Mouse (Mus musculus) heart, adult 9 months (tissue): ENCODE measurements at regions not wholly inside any gene's neighbourhood (a gene's known extent, or its start where the extent isn't known, plus 50 kb on each side); places are given as distances from the start of the nearest gene placed in this dataset.

Source experiments
- DNase-seq, 2 experiments: peaks; one replicate each; pipeline ENCODE4 v3.0.0; 2022; ENCODE audit warnings: low spot score in 2 of 2

DNA sequence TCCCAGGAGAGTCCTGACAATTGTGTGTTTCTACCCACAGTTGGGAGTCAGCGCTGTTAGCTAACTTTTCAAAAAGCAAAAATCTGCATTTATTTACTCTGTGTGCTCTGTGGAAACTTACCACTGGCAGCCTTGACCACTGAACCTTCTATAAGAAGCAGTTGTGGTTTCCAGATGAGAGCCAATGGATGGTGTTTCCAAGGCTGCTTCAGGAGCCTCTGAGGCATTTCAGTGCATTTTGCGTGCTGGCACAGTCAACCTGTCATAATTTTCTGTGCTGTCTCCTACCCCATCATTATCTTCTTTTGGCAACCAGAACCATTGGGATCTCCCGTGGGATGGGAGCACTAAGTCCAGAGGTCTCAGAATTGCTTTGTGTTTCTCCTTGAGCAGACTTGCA lies 60.3 kb downstream of the 4930544G11Rik start:
- no peak for DNase-seq

DNA sequence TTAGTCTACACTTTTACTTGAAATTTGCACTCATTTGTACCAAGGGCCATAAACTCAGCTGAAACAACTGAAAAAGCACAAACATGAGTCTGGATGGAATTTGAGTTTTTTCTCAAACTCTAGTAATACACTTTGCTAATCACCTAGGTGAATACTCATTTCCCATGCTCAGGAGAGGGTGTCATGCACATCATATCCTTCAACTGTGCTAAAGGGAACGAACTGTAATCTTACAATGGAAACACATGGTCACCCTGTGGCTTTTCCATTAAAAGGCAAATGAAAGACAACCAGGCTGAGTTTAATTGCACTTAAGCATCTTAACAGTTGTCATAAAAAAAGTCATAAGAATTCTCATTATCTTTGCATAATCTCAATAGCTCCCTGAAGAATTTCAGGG lies 71.1 kb downstream of the 4930544G11Rik start:
- no peak for DNase-seq

DNA sequence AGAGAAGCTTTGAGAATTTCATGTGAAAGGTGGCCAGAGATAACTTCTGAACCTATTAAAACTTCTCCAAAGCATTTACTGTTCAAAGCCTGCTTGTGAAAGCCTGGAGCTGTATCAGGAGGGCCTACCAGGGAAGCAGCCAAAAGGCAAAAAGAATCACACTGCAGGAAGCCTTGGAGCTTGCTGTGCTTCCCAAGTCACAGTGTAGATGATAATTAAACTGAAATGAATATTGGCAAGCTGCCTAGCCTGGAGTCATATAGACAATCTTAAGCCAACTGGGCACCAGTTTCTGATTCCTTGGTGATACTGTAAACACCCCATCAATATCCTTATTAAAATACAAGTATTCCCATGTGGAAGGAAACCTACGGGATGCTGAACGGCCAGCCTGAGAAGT lies 84.4 kb downstream of the 4930544G11Rik start:
- no peak for DNase-seq

DNA sequence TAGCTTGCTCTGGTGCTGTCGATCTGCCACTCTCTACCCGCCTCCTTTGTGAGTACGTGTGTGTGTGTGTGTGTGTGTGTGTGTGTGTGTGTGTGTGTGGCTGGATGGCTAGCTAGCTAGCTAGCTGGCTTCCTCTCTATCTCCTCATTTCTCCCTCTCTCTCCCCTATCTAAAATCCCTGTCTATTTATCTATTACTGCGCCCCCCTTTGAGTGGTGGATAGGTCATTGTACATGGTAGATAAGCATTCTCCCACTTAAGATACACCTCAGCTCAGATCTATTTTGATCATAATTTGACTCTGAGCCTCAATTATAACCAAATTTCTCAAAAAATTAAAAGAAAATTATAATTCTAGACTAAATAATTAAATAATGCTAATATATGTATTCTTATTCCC lies 99.4 kb downstream of the 4930544G11Rik start:
- no peak for DNase-seq

DNA sequence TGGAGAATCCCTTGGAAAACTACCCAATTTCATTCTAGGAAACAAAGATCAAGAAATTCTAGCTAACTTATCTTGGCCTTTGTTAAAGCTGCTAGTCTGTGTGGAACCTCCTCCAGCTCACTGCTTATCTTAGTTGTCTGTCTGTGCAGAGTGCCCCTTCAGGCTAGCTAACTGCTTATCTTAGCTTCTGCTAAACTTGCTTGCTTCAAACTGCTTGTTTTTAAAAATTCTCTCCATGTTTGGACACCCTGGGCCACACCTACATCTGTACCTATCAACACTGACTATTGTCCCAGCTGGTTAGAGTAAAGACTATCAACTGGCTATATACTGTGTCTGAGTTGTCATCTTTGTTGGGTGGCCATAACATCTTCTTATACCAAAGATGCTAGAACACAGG lies 100.0 kb downstream of the 4930544G11Rik start:
- no peak for DNase-seq

DNA sequence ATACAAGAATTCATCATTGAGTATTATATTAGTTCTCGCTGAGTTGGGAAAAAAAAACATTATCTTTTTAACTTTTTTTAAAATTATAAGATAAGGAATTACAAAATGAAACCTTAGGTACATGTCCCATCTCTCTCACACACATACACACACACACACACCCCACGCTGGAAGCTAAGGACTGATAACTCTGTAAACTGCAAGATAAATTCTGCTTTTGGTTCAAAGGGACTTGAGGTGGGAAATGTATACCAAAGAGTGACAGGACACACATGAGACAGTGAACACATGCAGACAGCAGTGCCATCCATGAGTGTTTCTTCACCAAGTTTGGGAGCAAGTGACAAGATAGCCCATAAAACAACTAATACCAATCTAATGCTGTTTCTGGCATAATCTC lies 100.8 kb downstream of the 4930544G11Rik start:
- no peak for DNase-seq

DNA sequence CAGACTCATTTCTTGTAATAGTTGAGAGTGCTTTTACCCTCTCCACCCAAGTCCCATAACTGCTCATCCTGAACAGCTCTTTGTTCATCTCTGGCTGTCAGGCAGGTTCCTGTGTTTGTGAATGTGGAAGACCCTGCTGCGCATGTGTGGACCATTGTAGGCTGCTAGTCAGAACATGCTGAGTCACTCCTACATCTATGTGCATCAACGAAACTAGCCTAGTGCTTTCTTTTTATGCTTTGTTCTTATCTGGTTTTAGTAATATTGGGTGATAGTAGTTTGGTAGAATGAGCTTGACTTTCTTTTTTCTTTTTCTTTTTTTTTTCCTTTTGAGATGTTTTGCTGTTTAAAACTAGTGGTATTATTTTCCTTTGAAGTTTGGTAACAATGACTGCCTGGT lies 116.5 kb downstream of the 4930544G11Rik start:
- DNase-seq, result no peak

DNA sequence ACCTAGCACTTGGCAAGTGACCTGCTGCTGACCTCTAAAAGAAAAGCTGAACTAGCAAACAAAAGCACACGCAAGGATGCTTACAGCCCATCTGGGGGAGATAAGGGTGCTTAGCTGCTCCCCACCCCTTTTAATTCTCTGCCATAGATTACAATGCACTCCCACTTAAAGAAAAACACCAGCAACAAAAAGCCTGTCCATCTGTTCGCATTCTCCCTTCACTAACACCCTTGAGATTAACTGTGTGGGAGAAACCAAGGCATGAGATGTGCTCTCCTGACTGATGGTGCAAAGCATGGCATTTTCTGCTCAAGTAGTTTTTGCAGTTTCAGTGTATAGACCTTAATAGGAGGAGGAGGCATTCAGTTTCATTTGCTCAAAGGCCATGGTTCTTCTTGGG lies 125.0 kb downstream of the 4930544G11Rik start:
- DNase-seq, result no peak

DNA sequence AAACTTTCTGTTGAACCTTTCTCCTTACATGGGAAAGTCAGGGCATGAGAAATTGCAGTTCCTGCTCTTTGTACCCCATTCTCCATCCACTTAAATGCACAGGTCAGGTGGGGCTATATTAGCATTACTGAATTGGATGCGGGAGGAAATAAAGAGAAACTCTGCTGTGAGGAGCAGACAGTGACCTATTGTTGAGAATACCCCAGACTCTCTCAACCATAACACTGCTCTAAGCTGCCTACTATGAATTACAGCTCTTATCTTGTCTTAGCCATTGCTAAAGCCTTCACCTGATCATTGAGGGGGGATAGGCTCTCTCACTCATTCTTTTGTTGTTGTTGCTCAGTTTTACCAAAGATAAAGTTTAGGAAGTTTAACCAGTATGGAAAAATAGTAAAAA lies 126.4 kb downstream of the 4930544G11Rik start:
- no peak for DNase-seq

DNA sequence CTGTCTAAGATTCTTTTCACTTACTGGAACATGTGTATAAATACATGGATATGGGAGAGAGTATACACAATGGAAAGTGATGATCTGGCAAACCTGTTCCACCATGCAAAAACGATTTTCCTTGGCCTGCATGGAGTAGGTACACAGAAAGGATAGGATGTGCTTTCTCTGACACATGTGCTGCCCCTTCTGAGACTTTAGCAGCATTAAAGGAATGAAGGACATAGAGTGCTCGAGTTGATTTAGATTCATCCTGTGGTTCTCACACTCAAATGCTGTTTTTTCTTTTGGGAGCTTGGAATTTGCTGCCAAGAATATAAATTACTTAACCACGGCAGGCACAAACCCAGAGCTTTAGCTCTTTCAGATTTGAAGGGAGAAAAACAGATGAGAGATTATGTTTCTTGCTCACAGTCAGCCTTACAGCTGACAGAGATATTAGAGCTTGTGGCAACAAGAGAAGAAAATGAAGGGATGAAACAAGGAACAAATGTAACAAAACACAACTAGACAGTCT lies 149.2 kb downstream of the 4930544G11Rik start:
- DNase-seq, result no peak

DNA sequence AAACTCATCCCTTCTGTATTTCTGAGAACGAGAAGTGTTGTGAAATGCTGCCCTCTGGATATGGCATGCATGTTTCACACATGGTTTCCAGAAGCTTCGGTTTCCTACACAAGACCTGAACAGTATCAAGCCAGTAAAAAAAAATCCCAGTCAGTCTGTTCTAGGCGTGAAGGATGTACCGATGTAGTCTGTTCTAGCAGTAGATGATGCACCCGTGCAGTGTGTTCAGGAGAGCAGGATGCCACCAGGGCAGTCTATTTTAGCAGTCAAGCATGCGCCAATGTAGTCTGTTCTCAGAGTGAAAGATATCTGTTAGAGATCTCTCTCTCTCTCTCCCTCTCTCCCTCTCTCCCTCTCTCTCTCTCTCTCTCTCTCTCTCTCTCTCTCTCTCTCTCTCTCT lies 162.0 kb downstream of the 4930544G11Rik start:
- DNase-seq, result no peak

DNA sequence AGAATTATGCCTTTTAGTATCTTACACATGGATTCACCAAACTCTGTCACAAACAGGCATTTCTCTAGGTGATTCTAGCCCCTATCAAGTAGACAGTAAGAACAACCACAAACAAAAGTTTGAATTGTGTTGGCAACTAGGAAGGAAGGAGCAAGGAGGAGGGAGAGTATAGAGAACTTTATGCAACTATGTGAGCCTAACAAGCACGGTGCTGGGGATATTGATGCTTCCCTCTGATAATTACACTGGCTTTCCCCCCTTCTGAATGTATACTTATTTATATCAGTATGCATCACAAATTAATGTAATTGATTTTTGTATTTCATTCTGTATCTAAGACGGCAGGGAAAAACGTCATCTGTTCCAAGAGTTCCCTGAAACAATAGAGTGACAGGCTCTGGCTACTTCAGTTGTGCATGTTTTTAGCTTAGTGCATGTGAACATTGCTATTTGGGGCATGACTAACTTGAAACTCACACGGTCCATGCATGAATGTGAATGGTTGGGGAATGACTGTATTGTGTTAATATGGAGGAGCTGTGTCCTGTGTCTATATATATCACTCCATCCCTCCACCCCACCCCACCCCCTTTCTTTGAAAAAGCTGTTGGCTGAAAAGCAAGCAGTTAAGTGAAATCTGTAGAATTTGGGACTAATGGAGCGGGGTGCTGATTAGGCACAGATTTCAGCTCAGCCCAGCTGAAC lies 169.2 kb downstream of the 4930544G11Rik start:
- DNase-seq, result no peak

DNA sequence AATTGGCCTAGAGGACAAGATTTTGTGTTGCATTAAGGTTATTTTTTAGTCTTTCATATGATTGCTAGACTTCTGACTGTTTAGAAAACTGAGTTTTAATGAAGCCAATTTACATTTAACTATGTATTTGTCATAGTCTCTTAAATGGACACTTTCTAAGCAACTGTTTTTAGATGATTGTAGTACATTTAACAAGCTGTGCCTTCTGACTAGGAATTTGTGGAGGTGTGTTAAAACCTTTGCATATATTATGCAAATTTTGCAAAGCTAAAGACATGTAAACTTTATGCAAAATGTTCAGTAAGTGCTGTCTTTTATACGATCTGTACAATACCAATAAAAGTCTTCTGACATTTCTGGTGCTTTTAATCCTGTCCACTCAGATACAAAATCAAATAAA lies 171.9 kb downstream of the 4930544G11Rik start:
- DNase-seq, result no peak

DNA sequence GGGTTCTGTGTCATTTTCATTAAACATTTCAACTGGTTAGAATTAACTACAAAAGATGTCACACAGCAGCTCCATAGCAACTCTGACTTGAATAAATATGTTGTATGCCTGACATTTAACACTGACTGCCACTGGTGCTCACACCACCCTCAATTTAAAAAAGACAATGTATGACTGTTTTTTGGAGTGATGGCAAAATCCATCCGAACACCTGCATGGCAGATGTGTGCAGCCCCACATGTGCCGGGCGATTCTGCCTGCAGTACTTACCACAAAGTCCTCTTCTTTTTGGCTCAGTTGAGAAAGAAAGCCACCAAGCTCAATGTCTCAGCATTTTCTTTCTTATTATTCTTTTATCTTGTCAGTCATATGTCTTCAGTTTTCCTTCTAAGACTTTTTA lies 199.4 kb downstream of the 4930544G11Rik start:
- DNase-seq, result no peak

DNA sequence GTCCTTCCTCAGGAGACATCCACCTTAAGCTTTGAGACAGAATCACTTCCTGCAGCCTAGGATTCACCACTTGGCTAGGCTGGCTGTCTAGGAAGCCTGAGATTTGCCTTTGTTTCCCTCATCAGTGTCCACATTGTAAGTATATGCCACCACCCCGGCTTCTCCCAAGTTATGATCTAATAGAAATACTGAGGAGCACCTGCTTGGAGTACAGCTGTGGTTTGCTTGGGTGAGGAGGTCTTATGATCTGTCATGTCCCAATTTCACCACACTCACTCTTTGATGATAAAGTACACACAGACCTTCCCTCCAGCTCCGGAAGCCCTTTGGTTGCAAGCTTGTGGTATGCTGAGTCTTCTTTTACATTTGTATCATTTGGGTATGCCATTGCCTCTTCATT lies 202.4 kb downstream of the 4930544G11Rik start:
- no peak for DNase-seq

DNA sequence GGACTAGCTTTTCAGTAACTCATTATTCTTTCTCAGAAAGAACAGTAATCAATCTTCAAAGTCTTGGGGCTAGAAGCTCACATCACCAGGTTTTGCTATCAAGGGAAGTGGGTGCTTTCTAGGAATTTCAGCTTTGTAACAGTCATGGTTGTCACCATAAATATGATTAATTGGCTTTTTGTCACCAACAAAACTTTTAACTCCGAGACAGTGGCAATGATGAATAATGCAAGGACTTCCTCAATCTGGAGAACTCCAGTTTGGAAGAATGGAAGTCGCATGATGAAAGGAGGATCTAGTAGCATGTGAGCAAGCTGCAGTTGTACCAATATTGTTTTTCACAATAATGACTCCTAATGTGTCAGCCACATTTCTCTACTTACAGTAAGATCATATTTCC lies 208.4 kb downstream of the 4930544G11Rik start:
- DNase-seq, result no peak

DNA sequence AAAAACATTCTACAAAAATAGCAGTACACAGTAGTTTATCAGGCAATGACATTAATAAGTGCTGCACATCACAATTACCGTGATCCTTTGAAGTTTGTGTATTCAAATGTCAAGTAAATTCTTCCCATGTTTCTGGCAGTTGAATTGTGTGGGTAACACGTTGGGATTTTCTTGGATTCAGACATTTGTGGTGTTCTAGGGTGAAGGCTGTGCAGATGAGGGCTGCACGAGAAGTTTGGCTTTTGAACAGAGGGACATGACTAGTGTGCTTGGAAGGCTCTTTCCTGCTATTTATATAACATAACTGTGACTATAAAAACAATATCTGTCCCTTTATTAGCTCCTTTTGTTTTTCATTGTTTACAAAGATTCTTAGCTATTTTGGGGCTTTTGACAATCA lies 216.5 kb downstream of the 4930544G11Rik start:
- no peak for DNase-seq

DNA sequence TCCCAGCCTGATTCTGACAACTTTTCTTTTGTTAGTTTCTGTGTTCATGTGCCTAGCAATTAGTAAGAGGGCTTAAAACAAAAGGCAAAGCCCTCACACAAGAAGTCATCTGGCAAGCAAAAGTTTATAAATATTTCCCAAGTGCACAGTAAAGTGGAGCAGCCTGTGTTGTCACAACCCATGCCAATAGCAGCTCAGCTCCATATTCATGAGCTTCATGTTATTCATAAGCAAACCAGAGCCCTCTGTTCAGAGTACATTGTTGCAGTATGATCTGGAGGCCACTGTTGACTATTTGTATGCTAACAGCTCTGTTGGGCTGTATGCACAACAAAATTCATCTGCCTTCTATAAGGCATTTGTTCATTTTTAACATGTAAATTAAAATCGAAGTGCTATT lies 245.6 kb downstream of the 4930544G11Rik start:
- no peak for DNase-seq

DNA sequence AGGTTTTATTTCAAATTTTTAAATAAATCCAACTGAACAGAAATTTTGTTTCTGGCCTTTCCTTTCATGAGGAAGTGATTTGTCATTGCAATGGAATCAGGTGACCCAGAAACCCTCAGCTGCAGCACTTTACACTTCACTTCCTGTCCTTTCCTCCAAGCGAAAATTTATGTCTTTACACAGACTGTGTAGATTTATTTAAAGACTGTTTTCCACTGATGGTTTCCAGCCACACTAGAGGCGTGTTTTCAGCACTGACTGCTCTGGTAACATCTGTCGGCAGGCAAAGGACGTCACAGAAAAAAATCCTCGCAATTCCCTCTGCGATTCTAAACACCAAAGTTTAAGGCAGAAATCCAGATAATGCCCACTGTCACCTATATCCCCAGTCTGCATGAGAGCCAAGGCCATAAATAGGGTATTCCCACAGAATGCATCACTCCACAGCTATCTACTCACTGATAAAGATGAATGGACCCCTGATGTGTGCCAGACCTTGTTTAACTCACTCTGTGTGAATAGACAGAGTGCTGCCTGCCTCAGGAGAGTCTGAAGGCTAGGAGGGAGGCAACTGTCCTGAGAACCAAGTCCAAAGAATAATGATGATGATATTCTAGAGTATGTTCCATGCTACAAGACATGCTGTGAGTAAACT lies 247.9 kb downstream of the 4930544G11Rik start:
- no peak for DNase-seq

DNA sequence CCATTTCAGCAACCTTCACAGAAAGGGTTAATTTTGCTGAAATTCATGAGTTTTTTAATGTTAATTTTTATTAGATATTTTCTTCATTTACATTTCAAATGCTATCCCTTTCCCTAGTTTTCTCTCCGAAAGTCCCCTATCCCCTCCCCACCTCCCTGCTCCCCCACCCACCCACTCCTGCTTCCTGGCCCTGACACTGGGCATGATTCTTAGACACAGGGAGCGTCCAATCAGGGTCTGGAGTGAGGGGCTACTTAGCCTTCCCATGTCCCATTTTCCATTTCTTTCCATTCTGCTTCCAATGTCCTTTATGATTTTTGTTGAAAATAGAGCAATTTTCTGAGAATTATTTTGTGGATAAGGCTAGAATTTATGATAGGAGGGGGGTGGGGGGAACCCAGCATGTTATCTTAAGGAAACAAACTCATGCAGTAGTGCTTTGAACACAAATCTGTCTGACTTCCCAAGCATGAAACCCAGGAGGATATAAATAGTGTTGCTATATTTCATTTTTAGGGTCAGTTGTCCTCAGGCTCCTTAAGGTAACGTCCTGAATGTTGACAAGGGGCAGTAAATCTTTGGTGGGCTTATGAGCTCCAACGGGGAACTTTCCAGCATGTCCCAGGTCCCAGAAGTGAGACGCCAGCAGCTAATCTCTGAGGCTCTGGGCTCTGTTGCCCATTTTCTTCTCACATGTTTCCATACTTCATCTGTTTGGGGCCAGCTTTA lies 254.0 kb downstream of the 4930544G11Rik start:
- no peak for DNase-seq

DNA sequence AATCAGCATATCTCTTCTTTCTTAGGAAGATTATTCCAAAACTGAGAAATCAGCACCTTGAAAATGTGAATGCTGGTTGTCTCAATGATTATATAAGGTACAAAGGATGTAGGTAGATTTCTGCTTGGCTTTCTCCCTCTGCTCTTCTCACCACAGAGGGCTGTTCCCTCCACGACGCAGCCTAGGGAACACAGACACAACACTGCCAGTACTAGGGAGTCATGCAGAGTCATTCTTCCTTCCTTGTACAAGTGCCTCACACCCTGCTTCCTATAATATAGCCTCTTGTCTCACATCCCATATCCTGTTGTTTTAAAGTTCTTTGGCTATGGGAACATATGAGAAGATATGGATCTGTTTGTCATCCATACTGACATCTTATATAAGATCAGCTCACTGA lies 265.1 kb downstream of the 4930544G11Rik start:
- DNase-seq, result no peak

DNA sequence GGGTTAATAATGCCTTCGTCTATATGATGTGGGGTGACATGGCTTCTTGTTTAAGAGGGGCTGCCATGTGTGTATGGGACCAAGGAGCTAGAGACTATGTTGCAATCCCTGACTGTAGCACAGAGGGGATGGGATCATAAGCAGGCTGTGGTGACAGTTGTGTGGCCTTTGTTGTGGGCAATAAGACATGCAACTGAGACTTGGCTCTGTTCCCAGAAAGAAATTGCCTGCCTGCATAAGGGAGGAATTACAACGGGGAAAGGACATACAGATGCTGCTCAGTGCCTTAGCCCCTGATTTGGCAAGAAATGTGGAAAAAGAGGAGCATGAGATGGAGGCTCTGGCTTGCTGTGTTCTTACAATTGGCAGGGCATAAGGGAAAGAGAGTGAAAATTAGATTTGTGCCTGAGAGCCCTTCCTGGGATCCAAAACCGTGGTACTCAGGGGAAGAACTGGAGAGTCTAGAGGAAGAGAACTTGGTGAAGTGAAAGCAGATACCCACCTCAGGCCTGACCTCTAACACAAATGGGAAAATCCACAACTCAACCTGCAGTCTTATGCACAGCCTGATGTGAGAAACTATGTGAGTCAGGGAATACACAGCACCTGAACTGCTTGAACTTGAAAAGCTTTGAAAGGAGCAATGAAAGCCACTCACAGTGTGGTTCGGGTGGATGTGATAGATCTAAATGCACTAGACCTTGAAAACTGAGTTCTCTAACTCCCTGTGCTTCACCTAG lies 271.9 kb downstream of the 4930544G11Rik start:
- no peak for DNase-seq
